In genomic region chr10:93878732-93879131, GRCm38 (mm10) we compare ENCODE assay signal across 2 mouse cellular contexts.
TF ChIP-seq lines count a peak whose summit lies in the region.

No protein-coding gene starts in this region.

TF ChIP-seq in ES-E14, 5 proteins besides CTCF, POLR2A, EP300 and RAD21 (continued from another document):
- peak; percentile 52; the same call in 1 of the 2 replicates for TF ChIP-seq MAFK (IDR thresholded peaks at IDR 0.05; ENCODE audit: insufficient read depth, low read depth, low read length)
- TF ChIP-seq CHD2 (IDR thresholded peaks at IDR 0.05; ENCODE audit: low read depth, low read length) = no peak

TF ChIP-seq in MEL, 35 proteins besides CTCF, POLR2A, EP300 and RAD21 (continued from another document):
- TF ChIP-seq POLR2AphosphoS5 (IDR thresholded peaks at IDR 0.05; ENCODE audit: borderline replicate concordance, low read depth, low read length) (no peak), ETS1 (IDR thresholded peaks at IDR 0.05; ENCODE audit: low read depth, low read length) (no peak), CHD1 (IDR thresholded peaks at IDR 0.05; ENCODE audit: low read depth, low read length) (no peak)
